Mouse (Mus musculus) cerebellum, adult 2 months (tissue): ENCODE data around the gene 1110008L16Rik. TPM values are rescaled to one million over a fixed set of nuclear protein-coding genes. Genes with fewer than 3 reads are reported as not detected.
A peak's percentile ranks its signal among the peaks of the same experiment; 100 is the strongest.
"Not testable (repeated sequence)": the region's sequence is repeated elsewhere in the genome, so short reads cannot be mapped to it uniquely, and the experiment has no call there.

ENCODE experiments used
- DNase-seq, 2 experiments: peaks; one replicate each; pipeline ENCODE4 v3.0.0; 2021
- H3K27ac ChIP-seq: fragments of 200-500 bp; 2 replicates; pipeline ENCODE4 v1.5.1; 2012; ENCODE audit warnings: low read length, control low read depth, inconsistent platforms; ENCODE audit not compliant: insufficient read depth
- H3K27me3 ChIP-seq: fragments of 200-500 bp; 2 replicates; pipeline ENCODE4 v1.6.1; 2012; ENCODE audit warnings: inconsistent platforms, mild to moderate bottlenecking, low read length, moderate library complexity; ENCODE audit not compliant: control insufficient read depth, insufficient read depth
- H3K4me1 ChIP-seq: fragments of 200-500 bp; 2 replicates; pipeline ENCODE4 v1.6.1; 2011; ENCODE audit warnings: low read length; ENCODE audit not compliant: control insufficient read depth, insufficient read depth
- H3K4me3 ChIP-seq: fragments of 200-500 bp; replicated peaks from 2 replicates; pipeline ENCODE3; 2011; ENCODE audit warnings: mild to moderate bottlenecking, low read depth, low read length, control low read depth; ENCODE audit not compliant: insufficient read depth
- CTCF ChIP-seq: fragments of 200-500 bp; IDR thresholded peaks from 2 replicates; pipeline ENCODE4 v1.5.1; 2011; ENCODE audit warnings: low read depth, mild to moderate bottlenecking, control low read depth, low read length, moderate library complexity, borderline replicate concordance; ENCODE audit not compliant: insufficient read depth
- POLR2A ChIP-seq: fragments of 200-500 bp; IDR thresholded peaks from 2 replicates; pipeline ENCODE4 v1.6.1; 2011; ENCODE audit warnings: low read length, control low read depth, borderline replicate concordance; ENCODE audit not compliant: insufficient read depth
- WGBS: fragments of 180-500 bp; shearing (Covaris S2); methylation state at CpG from one replicate; pipeline ENCODE4 v1.1.7; 2018; 5-methylcytosine and 5-hydroxymethylcytosine counted together
- polyA plus RNA-seq: library from polyadenylated mRNA; depleted of rRNA; stranded (reverse); fragments of >200 nt; gene quantifications from 2 replicates; pipeline ENCODE4 v1.2.3, GENCODE M21; 2012; rRNA removed

The 1110008L16Rik gene
- polyA plus RNA-seq = 5.7 and 6.5 TPM in 2 replicates

GRCm38 (mm10) chr12:55299336-55299735, at the start of gene 1110008L16Rik:
Gene 1110008L16Rik (plus strand): TSS chr12:55299577.
- peaks cover 3% of the 10 kb centered on the region; the same call in 1 of the 2 replicates for H3K4me1 ChIP-seq
- 91% methylated on average over 5 of the region's 5 CpGs for WGBS
- H3K4me3 ChIP-seq = no peak within 1 kb of the TSS
- no peak within 1 kb of the TSS for H3K27ac ChIP-seq
- TF ChIP-seq CTCF (no peak), POLR2A (no peak)
- DNase-seq = no peak
- no peaks in the 10 kb centered on the region for H3K27me3 ChIP-seq

GRCm38 (mm10) chr12:55261950-55262349, 37.4 kb upstream of the 1110008L16Rik start:
- H3K4me1 ChIP-seq, DNase-seq, H3K27ac ChIP-seq, H3K4me3 ChIP-seq, H3K27me3 ChIP-seq: not testable (repeated sequence)
- no CpG with 5 or more reads among the region's 8 CpGs for WGBS

DNA sequence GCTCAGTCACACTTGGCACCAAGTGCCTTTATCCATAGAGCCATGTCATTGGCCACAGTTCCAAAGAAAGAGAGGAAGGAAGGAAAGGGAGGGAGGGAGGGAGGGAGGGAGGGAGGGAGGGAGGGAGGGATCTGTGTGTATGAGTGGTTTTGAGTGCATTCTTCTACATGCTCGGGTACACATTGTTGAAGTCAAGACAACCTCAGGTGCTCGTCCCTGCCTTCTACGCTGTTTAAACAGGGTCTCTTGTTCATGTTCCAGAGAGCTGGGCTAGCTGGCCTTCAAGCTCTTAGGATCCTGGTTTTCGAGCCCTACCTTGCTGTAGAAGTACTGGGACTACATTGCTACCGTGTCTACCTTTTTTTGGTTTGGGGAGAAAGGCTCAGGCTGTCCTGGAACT, 36.0 kb upstream of the 1110008L16Rik start:
- WGBS = no CpG with 5 or more reads among the region's 5 CpGs
- H3K4me3 ChIP-seq, H3K27me3 ChIP-seq, DNase-seq, H3K27ac ChIP-seq, H3K4me1 ChIP-seq: not testable (repeated sequence)

DNA sequence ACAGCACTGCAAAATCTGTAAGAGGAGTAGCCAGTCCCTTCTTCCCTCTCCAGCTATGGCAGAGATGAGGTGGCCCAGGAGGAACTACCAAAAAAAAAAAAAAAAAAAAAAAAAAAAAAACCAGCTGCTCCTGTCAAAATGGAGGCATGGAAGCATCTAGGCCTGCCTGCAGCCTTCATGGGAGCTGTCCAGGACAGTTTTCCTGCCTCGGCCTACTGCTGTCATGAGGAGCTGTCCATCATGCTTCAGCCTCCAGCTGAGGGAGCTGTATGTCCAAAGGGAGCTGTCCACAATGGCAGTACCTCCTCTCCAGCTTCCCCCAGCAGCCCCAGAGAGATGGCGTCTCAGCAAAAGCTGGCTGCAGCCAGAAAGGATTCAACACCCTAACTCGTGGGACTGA, 27.1 kb upstream of the 1110008L16Rik start:
- no peak overlapping the region for H3K4me3 ChIP-seq
- H3K4me1 ChIP-seq = no peaks in the 10 kb centered on the region
- H3K27ac ChIP-seq = no peak overlapping the region
- no peaks in the 10 kb centered on the region for H3K27me3 ChIP-seq
- TF ChIP-seq POLR2A = no peak
- TF ChIP-seq CTCF = no peak
- WGBS = 51% methylated on average over 3 of the region's 3 CpGs
- no peak for DNase-seq

GRCm38 (mm10) chr12:55277583-55277982, 21.8 kb upstream of the 1110008L16Rik start:
- not testable (repeated sequence) for H3K4me1 ChIP-seq, H3K27me3 ChIP-seq, H3K4me3 ChIP-seq, DNase-seq, H3K27ac ChIP-seq
- 86% methylated on average over 4 of the region's 6 CpGs for WGBS

DNA sequence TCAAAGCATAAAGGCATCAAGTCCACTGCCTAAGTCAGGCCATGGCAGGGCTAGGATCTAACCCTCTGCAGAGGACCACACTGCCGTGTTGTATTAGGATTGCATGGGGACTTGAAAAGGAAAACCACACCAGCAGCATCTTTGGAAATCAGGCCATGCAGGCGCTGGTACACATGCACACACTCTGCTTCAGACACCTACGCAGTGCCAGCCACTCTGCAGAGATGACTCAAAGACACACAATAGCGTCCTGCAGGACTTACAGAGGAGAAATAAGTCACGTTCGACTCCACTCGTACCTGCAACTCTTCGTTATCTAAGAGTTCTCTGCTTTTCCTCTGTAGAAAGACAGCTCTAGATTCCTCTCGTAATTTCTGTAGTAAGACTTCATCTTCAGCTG, 1.3 kb upstream of the 1110008L16Rik start:
- 92% methylated on average over 9 of the region's 9 CpGs for WGBS
- peaks cover 3% of the 10 kb centered on the region; the same call in 1 of the 2 replicates for H3K4me1 ChIP-seq
- no peaks in the 10 kb centered on the region for H3K27me3 ChIP-seq
- no peak for DNase-seq
- no peak overlapping the region for H3K4me3 ChIP-seq
- H3K27ac ChIP-seq = no peak overlapping the region
- TF ChIP-seq CTCF (no peak), POLR2A (no peak)

DNA sequence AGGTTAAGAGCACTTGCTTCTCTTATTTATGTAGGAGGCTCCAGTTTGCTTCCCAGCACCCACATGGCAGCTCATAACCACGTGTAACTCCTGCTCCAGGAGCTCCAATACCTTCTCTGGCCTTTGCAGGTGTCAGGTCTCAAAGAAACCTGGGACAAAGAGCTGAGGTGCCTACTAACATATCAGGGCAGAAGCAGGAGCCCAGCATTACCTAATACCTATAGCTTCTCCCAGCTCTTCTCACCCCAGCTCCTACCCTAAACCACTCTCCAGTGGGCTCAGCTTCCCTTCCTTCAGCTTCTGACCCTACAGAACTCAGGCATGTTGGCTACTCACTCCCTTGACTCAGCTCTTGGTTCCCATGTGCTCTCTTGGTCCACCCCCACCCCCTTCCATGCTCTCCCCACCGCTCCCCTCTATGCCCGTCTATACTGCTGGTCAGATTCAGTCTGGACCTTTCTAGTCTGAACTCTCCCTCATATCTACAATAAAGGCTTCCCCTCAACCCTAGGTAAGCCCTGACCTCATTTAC, 1.5 kb downstream of the 1110008L16Rik start:
- Histone ChIP-seq H3K27me3 (no peaks in the 10 kb centered on the region), H3K4me3 (no peak overlapping the region), H3K27ac (no peak overlapping the region), H3K4me1 (peaks cover 3% of the 10 kb centered on the region; the same call in 1 of the 2 replicates)
- DNase-seq = no peak
- WGBS = 72% methylated on average over 3 of the region's 3 CpGs
- no peak for TF ChIP-seq POLR2A
- no peak for TF ChIP-seq CTCF

- Histone ChIP-seq H3K4me1 (peaks cover 3% of the 10 kb centered on the region; the same call in 1 of the 2 replicates), H3K27ac (no peak overlapping the region), H3K27me3 (no peaks in the 10 kb centered on the region), H3K4me3 (peak overlapping the region; percentile 53)
- DNase-seq = peak in 1 of 2 experiments; percentile 19
- WGBS = 28% methylated on average over 11 of the region's 11 CpGs
- TF ChIP-seq CTCF = no peak
- no peak for TF ChIP-seq POLR2A
Measured at GRCm38 (mm10) chr12:55301472-55302300, 2.3 kb downstream of the 1110008L16Rik start.
